Mouse (Mus musculus) erythroblast, adult 5-6 weeks (primary cell): ENCODE measurements around the gene Gm13102. TPM values are rescaled to one million over a fixed set of nuclear protein-coding genes. Genes with fewer than 3 reads are reported as not detected.
"Not testable (repeated sequence)": the region's sequence is repeated elsewhere in the genome, so short reads cannot be mapped to it uniquely, and the experiment has no call there.

Source experiments
- ATAC-seq: replicated peaks from 2 replicates; pipeline ENCODE4 v1.8.0; 2016; ENCODE audit warnings: moderate number of reproducible peaks, mild to moderate bottlenecking, moderate TSS enrichment, inconsistent platforms; ENCODE audit not compliant: poor library complexity, low FRiP score, severe bottlenecking
- total RNA-seq, 2 experiments: library from RNA; stranded (forward) in 1 of 2; stranded (reverse) in 1 of 2; fragments of 150-400 nt in 1 of 2; fragments of 200-764, 138-1000 nt in 1 of 2; gene quantifications; 2 replicates each; pipeline versions ENCODE4 v1.2.3 to v1.2.4; 2015 to 2017; ENCODE audit warnings: low replicate concordance in 2 of 2

Gm13102 gene
- not detected in 2 replicates for total RNA-seq (2015; ENCODE audit: low replicate concordance)
- not detected in 2 replicates for total RNA-seq (2017; ENCODE audit: low replicate concordance)

DNA sequence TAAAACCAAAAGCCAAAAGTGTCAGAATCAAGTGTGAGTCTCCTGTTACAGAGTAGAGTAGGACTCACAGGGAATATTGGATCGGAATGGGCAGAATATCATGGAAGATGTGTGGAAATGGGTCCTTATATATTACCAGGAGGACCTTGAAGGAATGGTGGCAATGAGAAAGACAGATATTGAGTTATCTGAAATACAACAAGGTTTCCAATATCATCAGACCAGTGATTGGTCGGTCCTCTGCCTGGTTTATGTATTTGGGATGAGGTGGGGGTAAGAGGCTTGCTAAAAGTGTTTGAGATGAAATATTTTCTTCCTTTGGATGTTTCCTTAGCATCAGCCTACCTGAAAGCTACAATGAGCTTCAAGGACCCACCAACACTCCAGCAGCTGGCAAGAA, at the start of gene Gm13102:
Gm13102 (plus strand) TSS at position 301 of the 400 bp plus-strand sequence.
- not testable (repeated sequence) for ATAC-seq

DNA sequence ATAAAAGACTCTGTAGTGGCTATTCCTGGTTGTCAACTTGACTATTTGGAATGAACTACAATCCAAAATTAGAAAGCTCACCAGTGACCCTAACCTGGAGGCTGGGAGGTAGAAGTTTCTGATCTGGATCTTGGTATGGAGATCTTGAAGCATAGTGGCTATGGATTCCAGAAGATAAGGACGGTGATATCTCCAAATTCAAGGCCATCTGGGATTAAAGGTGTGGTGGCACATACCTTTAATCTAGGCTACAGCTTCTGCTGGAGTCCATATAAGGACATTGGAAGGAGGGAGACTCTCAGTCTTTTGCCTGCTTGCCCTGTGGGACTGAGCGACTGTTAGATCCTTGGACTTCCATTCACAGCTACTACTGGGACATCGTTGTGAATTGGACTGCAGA, 47.4 kb upstream of the Gm13102 start, which contains the start of gene Pramel4:
Pramel4 (plus strand) TSS at position 301 of the 400 bp plus-strand sequence.
- ATAC-seq: not testable (repeated sequence)

Other genes starting within 250 kb of the Gm13102 start
- not detected in 2 replicates for gene Pramef6, start 206.1 kb upstream of the Gm13102 start, total RNA-seq (2015; ENCODE audit: low replicate concordance)
- gene Pramef6, start 206.1 kb upstream of the Gm13102 start, total RNA-seq (2017; ENCODE audit: low replicate concordance): not detected in 2 replicates
- gene Pramef25, start 155.5 kb upstream of the Gm13102 start, total RNA-seq (2015; ENCODE audit: low replicate concordance): not detected in 2 replicates
- gene Pramef25, start 155.5 kb upstream of the Gm13102 start, total RNA-seq (2017; ENCODE audit: low replicate concordance): not detected in 2 replicates
- gene Gm13101, start 139.5 kb upstream of the Gm13102 start, total RNA-seq (2015; ENCODE audit: low replicate concordance): not detected in 2 replicates
- not detected in 2 replicates for gene Gm13101, start 139.5 kb upstream of the Gm13102 start, total RNA-seq (2017; ENCODE audit: low replicate concordance)
- gene Pramef17, start 112.1 kb upstream of the Gm13102 start, total RNA-seq (2015; ENCODE audit: low replicate concordance): not detected in 2 replicates
- not detected in 2 replicates for gene Pramef17, start 112.1 kb upstream of the Gm13102 start, total RNA-seq (2017; ENCODE audit: low replicate concordance)
- gene Pramel4, start 47.3 kb upstream of the Gm13102 start, total RNA-seq (2015; ENCODE audit: low replicate concordance): not detected in 2 replicates
- gene Pramel4, start 47.3 kb upstream of the Gm13102 start, total RNA-seq (2017; ENCODE audit: low replicate concordance): not detected in 2 replicates
- gene Oog3, start 56.2 kb downstream of the Gm13102 start, total RNA-seq (2015; ENCODE audit: low replicate concordance): not detected in 2 replicates
- gene Oog3, start 56.2 kb downstream of the Gm13102 start, total RNA-seq (2017; ENCODE audit: low replicate concordance): not detected in 2 replicates
- gene Oog2, start 84.2 kb downstream of the Gm13102 start, total RNA-seq (2015; ENCODE audit: low replicate concordance): not detected in 2 replicates
- not detected in 2 replicates for gene Oog2, start 84.2 kb downstream of the Gm13102 start, total RNA-seq (2017; ENCODE audit: low replicate concordance)
- not detected in 2 replicates for gene C87977, start 106.8 kb downstream of the Gm13102 start, total RNA-seq (2015; ENCODE audit: low replicate concordance)
- gene C87977, start 106.8 kb downstream of the Gm13102 start, total RNA-seq (2017; ENCODE audit: low replicate concordance): not detected in 2 replicates
- not detected in 2 replicates for gene Pramel5, start 174.0 kb downstream of the Gm13102 start, total RNA-seq (2015; ENCODE audit: low replicate concordance)
- gene Pramel5, start 174.0 kb downstream of the Gm13102 start, total RNA-seq (2017; ENCODE audit: low replicate concordance): not detected in 2 replicates
- gene Gm13128, start 223.8 kb downstream of the Gm13102 start, total RNA-seq (2015; ENCODE audit: low replicate concordance): not detected in 2 replicates
- not detected in 2 replicates for gene Gm13128, start 223.8 kb downstream of the Gm13102 start, total RNA-seq (2017; ENCODE audit: low replicate concordance)